Mouse (Mus musculus) CD4-positive naive resting alpha-beta T cell, adult 76 days (primary cell): ENCODE measurements around the gene Traf3ip1. TPM values are rescaled to one million over a fixed set of nuclear protein-coding genes. Genes with fewer than 3 reads are reported as not detected.

Experiments
- total RNA-seq: library from RNA; stranded (reverse); gene quantifications from one replicate; pipeline ENCODE4 v1.2.4, GENCODE M21; 2023

Traf3ip1 gene
- total RNA-seq, result 4.8 TPM

GRCm38 (mm10) chr1:91494457-91495140, at the start of gene Traf3ip1:
Traf3ip1 (plus strand) TSS chr1:91494647.

GRCm38 (mm10) chr1:91459059-91459809, 35.2 kb upstream of the Traf3ip1 start, which contains the start of gene Per2:
Per2 (minus strand) TSS chr1:91459324.

GRCm38 (mm10) chr1:91540271-91540826, 45.9 kb downstream of the Traf3ip1 start, which contains the start of gene Asb1:
Asb1 (plus strand) TSS chr1:91540544.

Other genes with a start within 250 kb of the Traf3ip1 start
- gene Ube2f, start 244.3 kb upstream of the Traf3ip1 start, total RNA-seq, result 55.4 TPM
- gene Scly, start 196.3 kb upstream of the Traf3ip1 start, total RNA-seq, result 16.3 TPM
- gene Espnl, start 172.6 kb upstream of the Traf3ip1 start, total RNA-seq, result 0.23 TPM
- not detected for gene Klhl30, start 143.6 kb upstream of the Traf3ip1 start, total RNA-seq
- gene Erfe, start 128.2 kb upstream of the Traf3ip1 start, total RNA-seq, result 0.62 TPM
- 146 TPM for gene Ilkap, start 95.8 kb upstream of the Traf3ip1 start, total RNA-seq
- 27.0 TPM for gene Hes6, start 80.6 kb upstream of the Traf3ip1 start, total RNA-seq
- 16.4 TPM for gene Per2, start 35.3 kb upstream of the Traf3ip1 start, total RNA-seq
- gene Asb1, start 45.9 kb downstream of the Traf3ip1 start, total RNA-seq, result 9.3 TPM